Mouse (Mus musculus) liver, embryonic 12.5 days (tissue): ENCODE results near the gene Dgki. TPM values are rescaled to one million over a fixed set of nuclear protein-coding genes. Genes with fewer than 3 reads are reported as not detected.
A peak's percentile ranks its signal among the peaks of the same experiment; 100 is the strongest.

Experiments
- ATAC-seq: fragments of 200-750 bp; cut with Nextera tagmentation; 2 replicates; pipeline ENCODE4 v1.8.0; 2017; ENCODE audit warnings: moderate number of reproducible peaks, mild to moderate bottlenecking, moderate library complexity
- H3K27ac ChIP-seq: fragments of 300-500 bp; sonication (generic); 2 replicates; pipeline ENCODE4 v1.5.1; 2016; ENCODE audit warnings: mild to moderate bottlenecking
- H3K27me3 ChIP-seq: fragments of 300-500 bp; sonication (generic); replicated peaks from 2 replicates; pipeline ENCODE4 v1.6.1; 2016; ENCODE audit warnings: mild to moderate bottlenecking, moderate library complexity
- H3K36me3 ChIP-seq: fragments of 300-500 bp; sonication (generic); 2 replicates; pipeline ENCODE4 v1.6.1; 2016; ENCODE audit warnings: mild to moderate bottlenecking, moderate library complexity
- H3K4me1 ChIP-seq: fragments of 300-500 bp; sonication (generic); 2 replicates; pipeline ENCODE4 v1.6.1; 2016
- H3K4me2 ChIP-seq: fragments of 300-500 bp; sonication (generic); 2 replicates; pipeline ENCODE4 v1.6.1; 2016; ENCODE audit warnings: mild to moderate bottlenecking, moderate library complexity
- H3K4me3 ChIP-seq: fragments of 300-500 bp; sonication (generic); 2 replicates; pipeline ENCODE4 v1.5.1; 2016; ENCODE audit warnings: mild to moderate bottlenecking, moderate library complexity
- H3K9ac ChIP-seq: fragments of 300-500 bp; sonication (generic); 2 replicates; pipeline ENCODE4 v1.6.1; 2016; ENCODE audit warnings: mild to moderate bottlenecking, moderate library complexity
- H3K9me3 ChIP-seq: fragments of 300-500 bp; sonication (generic); replicated peaks from 2 replicates; pipeline ENCODE4 v1.6.1; 2016; ENCODE audit warnings: mild to moderate bottlenecking, moderate library complexity
- WGBS: fragments of 180-500 bp; shearing (Covaris S2); methylation state at CpG from one replicate; pipeline ENCODE4 v1.1.7; 2016; ENCODE audit not compliant: insufficient replicate concordance; 5-methylcytosine and 5-hydroxymethylcytosine counted together
- polyA plus RNA-seq: library from polyadenylated mRNA; unstranded; fragments of >200 nt; fragmentation: Nextera tagmentation; extraction: Ambion mirVana; gene quantifications from 2 replicates; pipeline ENCODE4 v1.2.1, GENCODE M21; 2016

The Dgki gene
- 0.06 and 0.16 TPM in 2 replicates for polyA plus RNA-seq

DNA sequence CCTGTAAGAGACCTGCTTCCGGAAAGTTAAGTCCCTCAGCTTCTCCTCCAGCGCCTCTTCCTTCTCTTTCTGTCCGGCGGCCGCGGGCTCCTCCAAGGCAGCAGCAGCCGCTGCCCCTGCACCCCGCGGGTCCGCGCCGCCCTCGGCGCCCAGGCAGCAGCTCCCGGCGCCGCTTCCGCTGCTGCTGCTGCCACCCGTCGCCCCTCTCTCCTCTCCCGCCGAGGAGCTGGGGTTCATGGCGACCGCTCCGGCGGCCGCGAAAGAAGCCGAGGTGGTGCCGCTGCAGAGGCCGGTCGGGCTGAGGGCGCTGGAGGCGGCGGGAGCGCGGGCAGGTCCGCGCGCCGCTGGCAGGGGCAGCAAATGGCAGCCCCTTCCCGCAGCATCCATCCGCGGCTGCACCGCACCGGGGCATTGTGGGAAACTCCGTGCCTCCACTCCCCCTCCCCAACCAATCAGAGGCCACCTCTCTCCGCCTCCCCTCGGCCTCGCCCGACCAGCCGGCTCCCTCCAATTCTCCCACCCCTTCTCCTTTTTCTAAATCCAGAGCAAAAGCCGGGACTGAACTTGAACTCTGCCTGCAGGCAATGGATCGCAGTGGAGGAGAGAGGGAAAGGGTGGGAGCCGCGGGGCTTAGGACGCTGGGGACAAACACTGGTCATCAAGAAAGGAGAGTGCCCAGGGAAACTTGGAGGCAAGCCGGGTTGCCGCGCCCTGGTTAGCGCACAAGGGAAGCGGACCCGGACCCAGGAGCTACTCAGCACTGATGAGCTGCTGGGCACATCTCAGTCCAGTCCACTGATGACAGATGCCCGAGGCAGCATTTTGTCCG, at the start of gene Dgki:
Dgki (minus strand) TSS at position 623 of the 829 bp plus-strand sequence.
- no peak for ATAC-seq

DNA sequence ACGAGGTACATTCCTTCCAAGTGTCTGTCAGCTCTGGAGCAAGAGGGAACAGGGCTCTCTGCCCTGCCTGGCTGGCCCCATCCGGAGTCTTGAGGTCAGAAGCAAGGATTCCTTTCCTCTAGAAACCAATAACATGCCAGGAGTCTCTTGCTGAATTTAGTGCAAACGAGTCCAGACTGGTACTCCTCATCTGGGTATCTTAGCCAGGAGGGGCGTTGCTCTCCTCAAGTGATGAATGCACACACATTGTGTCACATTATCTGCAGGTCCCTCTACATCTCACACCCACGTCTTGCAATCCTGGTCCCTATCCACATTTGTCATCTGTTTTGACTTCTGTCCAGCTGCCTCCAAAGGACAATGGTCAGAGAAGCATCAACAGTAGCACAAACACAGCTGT, 47.6 kb upstream of the Dgki start:
- H3K27ac ChIP-seq, result no peak overlapping the region
- H3K4me3 ChIP-seq, result no peak overlapping the region
- 67% methylated on average over 5 of the region's 5 CpGs for WGBS
- no peak overlapping the region for H3K9ac ChIP-seq
- ATAC-seq, result no peak
- no peaks in the 10 kb centered on the region for H3K27me3 ChIP-seq
- H3K36me3 ChIP-seq, result peaks cover 8% of the 10 kb centered on the region
- H3K4me1 ChIP-seq, result no peaks in the 10 kb centered on the region
- no peak overlapping the region for H3K4me2 ChIP-seq
- H3K9me3 ChIP-seq, result no peaks in the 10 kb centered on the region

More for the DNA sequence above, at the start of gene Dgki:
- no peak within 1 kb of the TSS for H3K27ac ChIP-seq
- H3K27me3 ChIP-seq, result peaks cover 55% of the 10 kb centered on the region
- H3K9me3 ChIP-seq, result no peaks in the 10 kb centered on the region
- peak within 1 kb of the TSS; percentile 68 for H3K4me2 ChIP-seq
- WGBS, result under 1% methylated on average over 63 of the region's 65 CpGs
- H3K36me3 ChIP-seq, result no peaks in the 10 kb centered on the region
- no peak within 1 kb of the TSS for H3K9ac ChIP-seq
- peaks cover 8% of the 10 kb centered on the region; the same call in 1 of the 2 replicates for H3K4me1 ChIP-seq
- H3K4me3 ChIP-seq, result peak within 1 kb of the TSS; percentile 49

DNA sequence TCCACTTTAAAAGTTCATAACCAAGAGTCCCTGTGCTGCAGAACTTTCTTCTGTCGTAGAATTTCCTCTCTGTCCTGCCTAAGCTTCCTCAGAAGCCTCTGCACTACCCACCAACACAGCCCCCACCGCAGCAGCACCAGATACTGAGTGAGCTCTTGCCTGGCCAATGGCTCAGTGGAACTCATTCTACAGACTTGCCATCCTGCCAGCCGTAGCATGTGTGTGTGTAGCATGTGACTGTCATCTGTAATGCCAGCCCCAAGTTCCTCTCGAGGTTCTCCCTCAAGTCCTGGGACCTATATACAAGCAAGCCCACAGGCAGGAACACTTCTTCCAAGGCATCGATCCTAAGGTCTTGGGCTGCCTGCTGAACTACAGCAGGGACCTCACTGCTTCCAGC, 38.1 kb upstream of the Dgki start:
- 66% methylated on average over 5 of the region's 5 CpGs for WGBS
- Histone ChIP-seq H3K4me1 (no peaks in the 10 kb centered on the region), H3K27me3 (no peaks in the 10 kb centered on the region), H3K9me3 (no peaks in the 10 kb centered on the region), H3K36me3 (peaks cover 26% of the 10 kb centered on the region), H3K27ac (no peak overlapping the region), H3K9ac (no peak overlapping the region), H3K4me3 (no peak overlapping the region), H3K4me2 (no peak overlapping the region)
- ATAC-seq, result no peak

DNA sequence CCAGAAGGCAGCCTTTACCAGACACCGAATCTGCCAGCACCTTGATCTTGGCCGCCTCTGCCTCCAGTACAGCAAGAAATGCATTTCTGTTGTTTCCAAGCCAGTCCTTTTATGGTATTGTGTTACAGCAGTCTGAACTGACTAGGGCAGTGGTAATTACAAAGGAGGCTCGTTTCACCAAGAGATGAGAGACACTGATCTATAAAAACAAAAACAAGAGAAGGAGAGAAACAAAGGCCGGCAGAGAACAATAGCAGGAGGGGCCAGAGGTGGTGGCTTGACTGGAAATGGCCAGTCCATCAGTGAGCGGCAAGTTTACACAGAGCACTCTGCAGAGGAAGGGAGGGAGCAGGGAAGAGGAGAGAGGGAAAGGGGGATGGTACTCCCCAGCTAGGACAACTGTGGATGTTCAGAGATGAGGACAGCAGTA, 36.9 kb upstream of the Dgki start:
- Histone ChIP-seq H3K27me3 (no peaks in the 10 kb centered on the region), H3K4me3 (no peak overlapping the region), H3K9me3 (no peaks in the 10 kb centered on the region), H3K9ac (no peak overlapping the region), H3K36me3 (peaks cover 34% of the 10 kb centered on the region), H3K27ac (no peak overlapping the region), H3K4me1 (no peaks in the 10 kb centered on the region), H3K4me2 (no peak overlapping the region)
- 48% methylated on average over 5 of the region's 5 CpGs for WGBS
- no peak for ATAC-seq

- Histone ChIP-seq H3K27me3 (no peaks in the 10 kb centered on the region), H3K9ac (no peak overlapping the region), H3K4me2 (no peak overlapping the region), H3K36me3 (peaks cover 37% of the 10 kb centered on the region), H3K9me3 (no peaks in the 10 kb centered on the region), H3K4me3 (no peak overlapping the region), H3K27ac (no peak overlapping the region), H3K4me1 (no peaks in the 10 kb centered on the region)
- ATAC-seq, result no peak
- WGBS, result 74% methylated on average over 7 of the region's 7 CpGs
Observed at GRCm38 (mm10) chr6:37336381-37336780, 36.4 kb upstream of the Dgki start.

GRCm38 (mm10) chr6:37332846-37333245, 32.9 kb upstream of the Dgki start:
- Histone ChIP-seq H3K4me3 (no peak overlapping the region), H3K9ac (no peak overlapping the region)

GRCm38 (mm10) chr6:37329901-37330864, 30.2 kb upstream of the Dgki start:
- Histone ChIP-seq H3K9ac (no peak overlapping the region), H3K4me2 (no peak overlapping the region), H3K4me1 (no peaks in the 10 kb centered on the region; the same call in 1 of the 2 replicates), H3K27me3 (no peaks in the 10 kb centered on the region), H3K9me3 (no peaks in the 10 kb centered on the region), H3K4me3 (no peak overlapping the region), H3K27ac (no peak overlapping the region), H3K36me3 (peaks cover 28% of the 10 kb centered on the region)
- WGBS, result 49% methylated on average over 5 of the region's 5 CpGs
- ATAC-seq, result no peak

More at GRCm38 (mm10) chr6:37332846-37333245, 32.9 kb upstream of the Dgki start:
- peaks cover 40% of the 10 kb centered on the region for H3K36me3 ChIP-seq
- WGBS, result 80% methylated on average over 10 of the region's 10 CpGs
- no peak overlapping the region for H3K4me2 ChIP-seq
- H3K27me3 ChIP-seq, result no peaks in the 10 kb centered on the region
- no peak overlapping the region for H3K27ac ChIP-seq
- H3K9me3 ChIP-seq, result no peaks in the 10 kb centered on the region
- no peaks in the 10 kb centered on the region for H3K4me1 ChIP-seq
- ATAC-seq, result no peak

- 57% methylated on average over 3 of the region's 3 CpGs for WGBS
- Histone ChIP-seq H3K27ac (no peak overlapping the region), H3K27me3 (no peaks in the 10 kb centered on the region), H3K4me3 (no peak overlapping the region), H3K4me2 (no peak overlapping the region), H3K9ac (no peak overlapping the region), H3K36me3 (peaks cover 27% of the 10 kb centered on the region), H3K9me3 (no peaks in the 10 kb centered on the region), H3K4me1 (no peaks in the 10 kb centered on the region; the same call in 1 of the 2 replicates)
- no peak for ATAC-seq
Observed at GRCm38 (mm10) chr6:37329376-37329775, 29.4 kb upstream of the Dgki start.

GRCm38 (mm10) chr6:37328671-37329070, 28.7 kb upstream of the Dgki start:
- Histone ChIP-seq H3K4me2 (no peak overlapping the region), H3K9ac (no peak overlapping the region), H3K27ac (no peak overlapping the region), H3K9me3 (no peaks in the 10 kb centered on the region), H3K27me3 (no peaks in the 10 kb centered on the region), H3K4me3 (no peak overlapping the region), H3K36me3 (peaks cover 20% of the 10 kb centered on the region; the same call in 1 of the 2 replicates), H3K4me1 (no peaks in the 10 kb centered on the region; the same call in 1 of the 2 replicates)
- 60% methylated on average over 7 of the region's 7 CpGs for WGBS
- ATAC-seq, result no peak

- no peaks in the 10 kb centered on the region for H3K9me3 ChIP-seq
- peaks cover 13% of the 10 kb centered on the region; the same call in 1 of the 2 replicates for H3K36me3 ChIP-seq
- WGBS, result 58% methylated on average over 6 of the region's 6 CpGs
- H3K27me3 ChIP-seq, result no peaks in the 10 kb centered on the region
- H3K4me1 ChIP-seq, result no peaks in the 10 kb centered on the region; the same call in 1 of the 2 replicates
- no peak overlapping the region for H3K4me3 ChIP-seq
- no peak overlapping the region for H3K4me2 ChIP-seq
- ATAC-seq, result no peak
- no peak overlapping the region for H3K9ac ChIP-seq
- no peak overlapping the region for H3K27ac ChIP-seq
Observed at GRCm38 (mm10) chr6:37327519-37327918, 27.5 kb upstream of the Dgki start.

GRCm38 (mm10) chr6:37326603-37326955, 26.6 kb upstream of the Dgki start:
- ATAC-seq, result no peak
- WGBS, result 49% methylated on average over 8 of the region's 8 CpGs
- no peaks in the 10 kb centered on the region for H3K9me3 ChIP-seq
- H3K9ac ChIP-seq, result no peak overlapping the region
- H3K27ac ChIP-seq, result no peak overlapping the region
- H3K27me3 ChIP-seq, result no peaks in the 10 kb centered on the region
- H3K4me1 ChIP-seq, result no peaks in the 10 kb centered on the region; the same call in 1 of the 2 replicates
- H3K4me3 ChIP-seq, result no peak overlapping the region
- peaks cover 4% of the 10 kb centered on the region; the same call in 1 of the 2 replicates for H3K36me3 ChIP-seq
- no peak overlapping the region for H3K4me2 ChIP-seq
